Mouse (Mus musculus) myocyte (in vitro differentiated cells): Measurements from ENCODE around the gene Actn2. TPM values are rescaled to one million over a fixed set of nuclear protein-coding genes. Genes with fewer than 3 reads are reported as not detected.

ENCODE experiments used
- H3K27me3 ChIP-seq: one replicate; pipeline ENCODE4 v1.6.1; 2011; ENCODE audit not compliant: control insufficient read depth, insufficient read depth, insufficient read length
- H3K36me3 ChIP-seq: one replicate; pipeline ENCODE4 v1.6.1; 2011; ENCODE audit not compliant: control insufficient read depth, insufficient read depth
- H3K4me2 ChIP-seq: one replicate; pipeline ENCODE4 v1.6.1; 2011; ENCODE audit warnings: low read depth, control low read depth
- H3K4me3 ChIP-seq: one replicate; pipeline ENCODE4 v1.5.1; 2011; ENCODE audit warnings: mild to moderate bottlenecking, control low read depth, moderate library complexity
- H3K79me2 ChIP-seq: one replicate; pipeline ENCODE4 v1.6.1; 2011; ENCODE audit not compliant: control insufficient read depth, insufficient read depth
- H3ac ChIP-seq: one replicate; pipeline ENCODE4 v1.6.1; 2011; ENCODE audit not compliant: control insufficient read depth, insufficient read length
- CEBPB ChIP-seq: IDR thresholded peaks from 2 replicates; pipeline ENCODE4 v1.6.1; 2011; ENCODE audit warnings: mild to moderate bottlenecking, moderate library complexity; ENCODE audit not compliant: poor library complexity, insufficient read depth, severe bottlenecking
- E2F4 ChIP-seq: IDR thresholded peaks from one replicate; pipeline ENCODE4 v1.6.1; 2011; ENCODE audit warnings: mild to moderate bottlenecking, control low read depth, moderate library complexity; ENCODE audit not compliant: insufficient read depth
- MAX ChIP-seq: IDR thresholded peaks from one replicate; pipeline ENCODE4 v1.6.1; 2011; ENCODE audit warnings: low read depth, mild to moderate bottlenecking, control low read depth
- MYOD1 ChIP-seq, 3 experiments: IDR thresholded peaks; one replicate each; pipeline ENCODE4 v1.6.1; 2011; ENCODE audit warnings: control low read depth in 2 of 3, low read depth in 2 of 3, mild to moderate bottlenecking in 2 of 3, moderate library complexity in 1 of 3; ENCODE audit not compliant: insufficient read length in 2 of 3, control insufficient read depth in 1 of 3
- MYOG ChIP-seq, 3 experiments: IDR thresholded peaks; one replicate each; pipeline ENCODE4 v1.6.1; 2011; ENCODE audit warnings: control low read depth in 2 of 3, low read depth in 2 of 3, mild to moderate bottlenecking in 2 of 3; ENCODE audit not compliant: insufficient read length in 2 of 3, control insufficient read depth in 1 of 3, insufficient read depth in 1 of 3
- POLR2A ChIP-seq: IDR thresholded peaks from one replicate; pipeline ENCODE4 v1.6.1; 2011; ENCODE audit warnings: low read depth, mild to moderate bottlenecking, control low read depth, moderate library complexity; ENCODE audit not compliant: insufficient read length
- POLR2AphosphoS2 ChIP-seq: IDR thresholded peaks from one replicate; pipeline ENCODE4 v1.6.1; 2011; ENCODE audit warnings: low read depth, control low read depth; ENCODE audit not compliant: insufficient read length
- REST ChIP-seq: IDR thresholded peaks from one replicate; pipeline ENCODE4 v1.6.1; 2011; ENCODE audit warnings: mild to moderate bottlenecking, control low read depth, moderate library complexity; ENCODE audit not compliant: insufficient read depth, insufficient read length
- SRF ChIP-seq: IDR thresholded peaks from one replicate; pipeline ENCODE4 v1.6.1; 2011; ENCODE audit warnings: low read depth; ENCODE audit not compliant: control insufficient read depth, insufficient read length
- TCF12 ChIP-seq: IDR thresholded peaks from one replicate; pipeline ENCODE4 v1.6.1; 2011; ENCODE audit warnings: mild to moderate bottlenecking, control low read depth; ENCODE audit not compliant: poor library complexity, insufficient read depth, severe bottlenecking
- TCF3 ChIP-seq: IDR thresholded peaks from one replicate; pipeline ENCODE4 v1.6.1; 2011; ENCODE audit warnings: low read depth, control low read depth; ENCODE audit not compliant: insufficient read length
- USF1 ChIP-seq: IDR thresholded peaks from one replicate; pipeline ENCODE4 v1.6.1; 2011; ENCODE audit warnings: low read depth, mild to moderate bottlenecking, control low read depth, moderate library complexity
- polyA plus RNA-seq: library from polyadenylated mRNA; unstranded; fragments of >200 nt; fragmentation: generic; extraction: Trizol; gene quantifications from one replicate; pipeline ENCODE4 v1.2.1, GENCODE M21; 2012; ENCODE audit warnings: missing spikeins

Actn2 gene
- polyA plus RNA-seq, 1 experiment, result 147 TPM

GRCm38 (mm10) chr13:12331528-12331927 lies 9.0 kb downstream of the Actn2 start:
- Histone ChIP-seq H3K79me2 (no peaks in the 10 kb centered on the region), H3K36me3 (no peaks in the 10 kb centered on the region), H3ac (no peak overlapping the region), H3K4me2 (no peak overlapping the region), H3K27me3 (no peaks in the 10 kb centered on the region), H3K4me3 (no peak overlapping the region)
- no peak for TF ChIP-seq MYOG (IDR thresholded peaks at IDR 0.05; ENCODE audit: control insufficient read depth in 1 of 3, insufficient read depth in 1 of 3, insufficient read length in 2 of 3, low read depth in 2 of 3)
- TF ChIP-seq REST, result no peak
- no peak for TF ChIP-seq TCF3
- no peak for TF ChIP-seq MYOD1 (IDR thresholded peaks at IDR 0.05; ENCODE audit: control insufficient read depth in 1 of 3, insufficient read length in 2 of 3, low read depth in 2 of 3)
- no peak for TF ChIP-seq SRF
- TF ChIP-seq CEBPB, result no peak
- no peak for TF ChIP-seq POLR2A
- TF ChIP-seq TCF12, result no peak
- no peak for TF ChIP-seq E2F4
- TF ChIP-seq POLR2AphosphoS2, result no peak
- TF ChIP-seq MAX, result no peak
- TF ChIP-seq USF1, result no peak

GRCm38 (mm10) chr13:12328392-12328791 lies 12.2 kb downstream of the Actn2 start:
- H3K4me3 ChIP-seq, result no peak overlapping the region
- H3K27me3 ChIP-seq, result no peaks in the 10 kb centered on the region
- no peaks in the 10 kb centered on the region for H3K36me3 ChIP-seq
- no peak overlapping the region for H3ac ChIP-seq
- TF ChIP-seq MYOD1 (IDR thresholded peaks at IDR 0.05; ENCODE audit: control insufficient read depth in 1 of 3, insufficient read length in 2 of 3, low read depth in 2 of 3), result no peak
- no peak for TF ChIP-seq MYOG (IDR thresholded peaks at IDR 0.05; ENCODE audit: control insufficient read depth in 1 of 3, insufficient read depth in 1 of 3, insufficient read length in 2 of 3, low read depth in 2 of 3)
- TF ChIP-seq REST, result no peak
- no peak for TF ChIP-seq TCF3
- TF ChIP-seq SRF, result no peak
- no peak overlapping the region for H3K4me2 ChIP-seq
- H3K79me2 ChIP-seq, result no peaks in the 10 kb centered on the region

- Histone ChIP-seq H3K79me2 (no peaks in the 10 kb centered on the region), H3K4me2 (no peak overlapping the region), H3K36me3 (no peaks in the 10 kb centered on the region), H3K4me3 (no peak overlapping the region), H3K27me3 (no peaks in the 10 kb centered on the region), H3ac (no peak overlapping the region)
- TF ChIP-seq SRF (no peak), MYOG (IDR thresholded peaks at IDR 0.05; ENCODE audit: control insufficient read depth in 1 of 3, insufficient read depth in 1 of 3, insufficient read length in 2 of 3, low read depth in 2 of 3) (no peak)
Measured at GRCm38 (mm10) chr13:12327577-12327976, 13.0 kb downstream of the Actn2 start.

GRCm38 (mm10) chr13:12323076-12323625 lies 17.4 kb downstream of the Actn2 start:
- TF ChIP-seq E2F4, result no peak
- TF ChIP-seq MYOD1 (IDR thresholded peaks at IDR 0.05; ENCODE audit: control insufficient read depth in 1 of 3, insufficient read length in 2 of 3, low read depth in 2 of 3), result peak in 1 of 3 experiments; percentile 2
- Histone ChIP-seq H3K79me2 (no peaks in the 10 kb centered on the region), H3K27me3 (no peaks in the 10 kb centered on the region), H3K4me3 (no peak overlapping the region), H3K36me3 (no peaks in the 10 kb centered on the region), H3ac (no peak overlapping the region), H3K4me2 (no peak overlapping the region)

- H3K79me2 ChIP-seq, result no peaks in the 10 kb centered on the region
- no peaks in the 10 kb centered on the region for H3K36me3 ChIP-seq
- no peaks in the 10 kb centered on the region for H3K27me3 ChIP-seq
- TF ChIP-seq MYOG (IDR thresholded peaks at IDR 0.05; ENCODE audit: control insufficient read depth in 1 of 3, insufficient read depth in 1 of 3, insufficient read length in 2 of 3, low read depth in 2 of 3) (no peak), SRF (no peak), MAX (no peak), POLR2A (no peak), TCF12 (no peak), CEBPB (no peak), USF1 (no peak), POLR2AphosphoS2 (no peak), TCF3 (no peak), MYOD1 (IDR thresholded peaks at IDR 0.05; ENCODE audit: control insufficient read depth in 1 of 3, insufficient read length in 2 of 3, low read depth in 2 of 3) (no peak), E2F4 (no peak), REST (no peak)
- no peak overlapping the region for H3ac ChIP-seq
- peak overlapping the region; percentile 13 for H3K4me2 ChIP-seq
- no peak overlapping the region for H3K4me3 ChIP-seq
Measured at GRCm38 (mm10) chr13:12320148-12320547, 20.4 kb downstream of the Actn2 start.

- Histone ChIP-seq H3K4me2 (no peak overlapping the region), H3K79me2 (no peaks in the 10 kb centered on the region), H3K36me3 (no peaks in the 10 kb centered on the region), H3ac (no peak overlapping the region), H3K4me3 (no peak overlapping the region), H3K27me3 (no peaks in the 10 kb centered on the region)
- TF ChIP-seq POLR2AphosphoS2, result no peak
- no peak for TF ChIP-seq TCF3
- TF ChIP-seq MYOD1 (IDR thresholded peaks at IDR 0.05; ENCODE audit: control insufficient read depth in 1 of 3, insufficient read length in 2 of 3, low read depth in 2 of 3), result no peak
- TF ChIP-seq MYOG (IDR thresholded peaks at IDR 0.05; ENCODE audit: control insufficient read depth in 1 of 3, insufficient read depth in 1 of 3, insufficient read length in 2 of 3, low read depth in 2 of 3), result no peak
Measured at GRCm38 (mm10) chr13:12318017-12318416, 22.5 kb downstream of the Actn2 start.
